Mouse (Mus musculus) midbrain, embryonic 13.5 days (tissue): Measurements from ENCODE around the gene Gm21972. TPM values are rescaled to one million over a fixed set of nuclear protein-coding genes. Genes with fewer than 3 reads are reported as not detected.

ENCODE experiments used
- ATAC-seq: fragments of 200-750 bp; cut with Nextera tagmentation; 2 replicates; pipeline ENCODE4 v1.8.0; 2017; ENCODE audit warnings: mild to moderate bottlenecking, moderate TSS enrichment, moderate library complexity
- H3K27ac ChIP-seq: fragments of 300-500 bp; sonication (generic); 2 replicates; pipeline ENCODE4 v1.5.1; 2015; ENCODE audit warnings: inconsistent platforms, mild to moderate bottlenecking, moderate library complexity
- H3K27me3 ChIP-seq: fragments of 300-500 bp; sonication (generic); 2 replicates; pipeline ENCODE4 v1.6.1; 2015; ENCODE audit warnings: mild to moderate bottlenecking, inconsistent platforms
- H3K36me3 ChIP-seq: fragments of 300-500 bp; sonication (generic); 2 replicates; pipeline ENCODE4 v1.6.1; 2015; ENCODE audit warnings: mild to moderate bottlenecking, inconsistent platforms
- H3K4me1 ChIP-seq: fragments of 300-500 bp; sonication (generic); replicated peaks from 2 replicates; pipeline ENCODE4 v1.6.1; 2015; ENCODE audit warnings: inconsistent platforms
- H3K4me2 ChIP-seq: fragments of 300-500 bp; sonication (generic); replicated peaks from 2 replicates; pipeline ENCODE4 v1.6.1; 2015; ENCODE audit warnings: moderate library complexity, mild to moderate bottlenecking, inconsistent platforms
- H3K4me3 ChIP-seq: fragments of 300-500 bp; sonication (generic); replicated peaks from 2 replicates; pipeline ENCODE4 v1.5.1; 2015; ENCODE audit warnings: mild to moderate bottlenecking, inconsistent platforms
- H3K9ac ChIP-seq: fragments of 300-500 bp; sonication (generic); replicated peaks from 2 replicates; pipeline ENCODE4 v1.6.1; 2015; ENCODE audit warnings: mild to moderate bottlenecking, inconsistent platforms
- H3K9me3 ChIP-seq: fragments of 300-500 bp; sonication (generic); 2 replicates; pipeline ENCODE4 v1.6.1; 2016; ENCODE audit warnings: mild to moderate bottlenecking, inconsistent platforms
- WGBS: fragments of 180-500 bp; shearing (Covaris S2); methylation state at CpG from one replicate; pipeline ENCODE4 v1.1.7; 2015; 5-methylcytosine and 5-hydroxymethylcytosine counted together
- polyA plus RNA-seq: library from polyadenylated mRNA; unstranded; fragments of >200 nt; fragmentation: Nextera tagmentation; extraction: Ambion mirVana; gene quantifications from 2 replicates; pipeline ENCODE4 v1.2.1, GENCODE M21; 2015

Gm21972 gene
- polyA plus RNA-seq, result 0.30 TPM in 1 of 2 replicates, not detected in the other

GRCm38 (mm10) chr1:86133337-86133736 lies at the start of gene Gm21972:
TSS of gene Gm21972 (plus strand) at chr1:86133637.
- no peak within 1 kb of the TSS for H3K4me3 ChIP-seq
- H3K27ac ChIP-seq, result no peak within 1 kb of the TSS
- H3K27me3 ChIP-seq, result no peaks in the 10 kb centered on the region
- no peak within 1 kb of the TSS for H3K4me2 ChIP-seq
- WGBS, result 98% methylated on average over 4 of the region's 4 CpGs
- H3K9me3 ChIP-seq, result no peaks in the 10 kb centered on the region
- no peaks in the 10 kb centered on the region for H3K4me1 ChIP-seq
- ATAC-seq, result no peak
- peaks cover 83% of the 10 kb centered on the region for H3K36me3 ChIP-seq
- no peak within 1 kb of the TSS for H3K9ac ChIP-seq

DNA sequence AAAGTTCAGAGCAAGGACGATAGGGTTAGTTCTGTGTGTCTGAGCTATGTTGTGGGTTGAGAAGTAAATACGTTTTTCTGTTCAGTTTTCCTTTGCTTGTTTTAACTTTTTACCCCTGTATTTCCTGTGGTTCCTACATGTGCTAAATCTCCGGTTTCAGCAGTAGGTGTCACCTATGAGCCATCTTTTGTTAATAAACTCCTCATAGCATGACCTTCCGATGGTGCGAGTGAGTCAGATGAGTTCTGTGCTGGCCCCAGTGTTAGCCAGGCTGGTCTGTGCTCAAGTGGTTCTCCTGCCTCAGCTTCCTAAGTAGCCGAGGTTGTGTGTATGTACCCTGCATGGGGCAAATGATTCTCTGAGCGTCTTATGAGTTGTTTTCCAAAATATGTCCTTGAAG lies 39.0 kb upstream of the Gm21972 start:
- 95% methylated on average over 7 of the region's 7 CpGs for WGBS

GRCm38 (mm10) chr1:86105054-86105453 lies 28.4 kb upstream of the Gm21972 start:
- H3K4me1 ChIP-seq, result no peaks in the 10 kb centered on the region
- no peak overlapping the region for H3K4me3 ChIP-seq
- no peaks in the 10 kb centered on the region for H3K9me3 ChIP-seq
- H3K4me2 ChIP-seq, result no peak overlapping the region
- peaks cover 13% of the 10 kb centered on the region; the same call in 1 of the 2 replicates for H3K36me3 ChIP-seq
- no peaks in the 10 kb centered on the region for H3K27me3 ChIP-seq
- WGBS, result 90% methylated on average over 1 of the region's 1 CpGs
- no peak overlapping the region for H3K27ac ChIP-seq
- ATAC-seq, result no peak
- no peak overlapping the region for H3K9ac ChIP-seq

More for the DNA sequence above, 39.0 kb upstream of the Gm21972 start:
- H3K9ac ChIP-seq, result no peak overlapping the region
- H3K27me3 ChIP-seq, result no peaks in the 10 kb centered on the region
- no peak for ATAC-seq
- H3K27ac ChIP-seq, result no peak overlapping the region
- H3K4me1 ChIP-seq, result no peaks in the 10 kb centered on the region
- H3K36me3 ChIP-seq, result peaks cover 72% of the 10 kb centered on the region
- no peak overlapping the region for H3K4me3 ChIP-seq
- H3K4me2 ChIP-seq, result no peak overlapping the region
- no peaks in the 10 kb centered on the region for H3K9me3 ChIP-seq

GRCm38 (mm10) chr1:86111779-86112178 lies 21.7 kb upstream of the Gm21972 start, which contains the start of gene Htr2b:
TSS of gene Htr2b (minus strand) at chr1:86111970.
- Histone ChIP-seq H3K4me3 (no peak within 1 kb of the TSS), H3K27me3 (no peaks in the 10 kb centered on the region), H3K4me2 (no peak within 1 kb of the TSS), H3K9me3 (no peaks in the 10 kb centered on the region), H3K9ac (no peak within 1 kb of the TSS), H3K27ac (no peak within 1 kb of the TSS), H3K4me1 (peaks cover 4% of the 10 kb centered on the region; the same call in 1 of the 2 replicates), H3K36me3 (peaks cover 14% of the 10 kb centered on the region; the same call in 1 of the 2 replicates)
- no peak for ATAC-seq
- 57% methylated on average over 6 of the region's 6 CpGs for WGBS

DNA sequence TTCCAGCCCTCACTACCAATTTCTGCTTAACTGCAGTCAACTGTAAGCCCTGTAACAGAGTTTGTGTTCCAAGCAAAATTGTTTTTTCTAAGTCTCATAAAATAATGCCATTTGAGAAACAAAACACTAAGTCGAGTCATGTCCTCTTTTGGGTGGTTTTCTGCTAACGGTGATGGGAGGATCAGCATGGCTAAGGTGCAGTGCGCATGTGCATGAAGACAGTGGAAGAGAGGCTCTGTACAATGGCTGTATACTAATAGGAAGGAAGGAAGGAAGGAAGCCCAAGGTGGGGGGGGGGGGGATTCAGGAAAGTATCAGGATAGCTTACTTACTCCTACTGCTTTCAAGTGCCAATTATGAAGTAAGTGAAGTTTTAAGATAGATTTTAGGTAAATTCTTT lies 19.3 kb upstream of the Gm21972 start:
- no peak for ATAC-seq
- no peak overlapping the region for H3K4me3 ChIP-seq
- H3K4me1 ChIP-seq, result peaks cover 4% of the 10 kb centered on the region; the same call in 1 of the 2 replicates
- no peaks in the 10 kb centered on the region for H3K27me3 ChIP-seq
- no peak overlapping the region for H3K9ac ChIP-seq
- H3K9me3 ChIP-seq, result no peaks in the 10 kb centered on the region
- 96% methylated on average over 3 of the region's 3 CpGs for WGBS
- no peak overlapping the region for H3K4me2 ChIP-seq
- peaks cover 28% of the 10 kb centered on the region for H3K36me3 ChIP-seq
- H3K27ac ChIP-seq, result no peak overlapping the region

- Histone ChIP-seq H3K9me3 (no peaks in the 10 kb centered on the region), H3K27ac (no peak overlapping the region), H3K36me3 (peaks cover 62% of the 10 kb centered on the region), H3K4me2 (no peak overlapping the region), H3K4me1 (no peaks in the 10 kb centered on the region), H3K27me3 (no peaks in the 10 kb centered on the region), H3K4me3 (no peak overlapping the region), H3K9ac (no peak overlapping the region)
- ATAC-seq, result no peak
- 92% methylated on average over 4 of the region's 4 CpGs for WGBS
These were observed 13.9 kb upstream of the Gm21972 start for GRCm38 (mm10) chr1:86119549-86119948.

DNA sequence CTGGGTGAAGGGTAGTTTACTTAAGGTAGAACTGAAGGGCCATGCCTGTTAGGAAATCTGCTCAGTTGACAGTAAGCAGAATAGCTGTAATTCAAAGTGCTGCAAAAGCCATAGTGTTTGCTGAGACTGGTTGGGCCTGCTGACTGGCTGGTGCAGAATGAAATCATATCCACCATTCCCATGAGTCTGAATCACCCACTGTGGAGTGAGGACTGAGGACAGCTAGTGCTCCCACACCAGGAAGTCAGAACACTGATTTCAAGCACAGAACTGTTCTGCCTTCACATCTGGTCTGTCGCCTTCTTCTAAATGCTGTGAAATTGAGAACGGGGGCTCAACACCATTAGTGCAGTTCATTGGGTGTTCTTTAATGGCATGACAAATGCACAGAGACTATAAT lies 7.4 kb upstream of the Gm21972 start:
- no peak for ATAC-seq
- Histone ChIP-seq H3K4me2 (no peak overlapping the region), H3K27ac (no peak overlapping the region), H3K36me3 (peaks cover 81% of the 10 kb centered on the region), H3K4me3 (no peak overlapping the region), H3K9me3 (no peaks in the 10 kb centered on the region), H3K9ac (no peak overlapping the region), H3K27me3 (no peaks in the 10 kb centered on the region), H3K4me1 (no peaks in the 10 kb centered on the region)
- 100% methylated on average over 2 of the region's 2 CpGs for WGBS

- Histone ChIP-seq H3K4me3 (no peak overlapping the region), H3K27ac (no peak overlapping the region), H3K27me3 (no peaks in the 10 kb centered on the region), H3K36me3 (peaks cover 84% of the 10 kb centered on the region), H3K9me3 (no peaks in the 10 kb centered on the region), H3K4me1 (no peaks in the 10 kb centered on the region), H3K9ac (no peak overlapping the region), H3K4me2 (no peak overlapping the region)
- WGBS, result 90% methylated on average over 6 of the region's 6 CpGs
- no peak for ATAC-seq
These were observed 1.9 kb downstream of the Gm21972 start for GRCm38 (mm10) chr1:86135315-86135714.

- H3K9ac ChIP-seq, result no peak overlapping the region
- no peak overlapping the region for H3K4me2 ChIP-seq
- no peak overlapping the region for H3K4me3 ChIP-seq
- no peaks in the 10 kb centered on the region for H3K4me1 ChIP-seq
- H3K27ac ChIP-seq, result no peak overlapping the region
- no peaks in the 10 kb centered on the region for H3K27me3 ChIP-seq
- H3K36me3 ChIP-seq, result peaks cover 60% of the 10 kb centered on the region
- no peak for ATAC-seq
- WGBS, result 77% methylated on average over 3 of the region's 3 CpGs
- H3K9me3 ChIP-seq, result no peaks in the 10 kb centered on the region
These were observed 7.6 kb downstream of the Gm21972 start for GRCm38 (mm10) chr1:86141081-86141480.

- peaks cover 41% of the 10 kb centered on the region for H3K36me3 ChIP-seq
- H3K9ac ChIP-seq, result no peak overlapping the region
- H3K4me3 ChIP-seq, result no peak overlapping the region
- H3K4me1 ChIP-seq, result no peaks in the 10 kb centered on the region
- no peak overlapping the region for H3K27ac ChIP-seq
- no peak for ATAC-seq
- 89% methylated on average over 4 of the region's 4 CpGs for WGBS
- H3K4me2 ChIP-seq, result no peak overlapping the region
- no peaks in the 10 kb centered on the region for H3K27me3 ChIP-seq
- no peaks in the 10 kb centered on the region for H3K9me3 ChIP-seq
These were observed 9.7 kb downstream of the Gm21972 start for GRCm38 (mm10) chr1:86143165-86143564.

DNA sequence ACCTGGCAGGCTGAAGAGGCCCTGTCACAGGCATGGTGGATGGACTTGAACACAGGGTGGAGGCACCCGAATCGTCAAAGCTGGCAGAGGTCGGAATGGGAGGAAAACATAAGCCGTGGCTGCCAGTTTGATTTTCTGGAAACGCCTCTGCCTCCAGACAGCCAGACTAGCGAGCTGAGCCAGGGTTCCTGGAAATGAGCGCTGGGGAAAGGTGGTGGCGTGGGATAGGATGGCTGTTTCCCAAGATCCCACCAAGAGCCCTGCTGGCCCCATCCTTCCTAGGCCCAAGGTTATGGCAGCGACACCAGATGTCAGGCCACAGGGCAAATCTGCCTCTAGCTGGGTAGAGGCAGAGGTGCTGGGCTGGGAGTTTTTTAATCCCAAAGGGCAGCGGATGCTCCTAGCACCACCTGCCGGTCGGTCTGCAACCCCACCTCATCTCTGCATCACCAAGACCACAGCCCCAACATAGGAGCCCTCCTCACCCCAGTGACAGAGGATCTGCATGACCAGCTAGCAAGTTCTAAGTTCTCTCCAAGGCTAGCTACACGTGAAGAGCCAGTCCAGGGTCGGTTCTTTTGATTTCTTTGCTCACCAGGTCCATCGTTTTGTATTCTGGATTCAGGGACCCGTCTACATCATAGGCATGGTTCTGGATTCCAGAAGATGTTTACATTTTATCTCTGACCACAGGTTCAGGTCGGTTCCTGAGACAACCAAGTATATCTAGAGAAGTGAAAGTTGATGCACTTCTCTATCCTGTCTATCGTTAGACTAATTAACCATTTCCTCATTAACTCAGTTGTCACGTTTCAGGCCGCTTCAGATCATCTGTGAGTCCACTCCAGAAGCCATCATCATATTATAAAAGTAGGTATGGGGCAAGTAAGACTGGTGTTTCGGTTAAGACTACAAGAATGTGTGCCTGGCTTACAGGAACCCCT lies 10.8 kb downstream of the Gm21972 start:
- no peak for ATAC-seq
- Histone ChIP-seq H3K4me3 (no peak overlapping the region), H3K27ac (no peak overlapping the region), H3K27me3 (no peaks in the 10 kb centered on the region), H3K36me3 (peaks cover 31% of the 10 kb centered on the region), H3K4me1 (no peaks in the 10 kb centered on the region), H3K9me3 (no peaks in the 10 kb centered on the region), H3K4me2 (no peak overlapping the region), H3K9ac (no peak overlapping the region)
- whole genome bisulfite sequencing, result 78% methylated on average over 21 of the region's 21 CpGs

DNA sequence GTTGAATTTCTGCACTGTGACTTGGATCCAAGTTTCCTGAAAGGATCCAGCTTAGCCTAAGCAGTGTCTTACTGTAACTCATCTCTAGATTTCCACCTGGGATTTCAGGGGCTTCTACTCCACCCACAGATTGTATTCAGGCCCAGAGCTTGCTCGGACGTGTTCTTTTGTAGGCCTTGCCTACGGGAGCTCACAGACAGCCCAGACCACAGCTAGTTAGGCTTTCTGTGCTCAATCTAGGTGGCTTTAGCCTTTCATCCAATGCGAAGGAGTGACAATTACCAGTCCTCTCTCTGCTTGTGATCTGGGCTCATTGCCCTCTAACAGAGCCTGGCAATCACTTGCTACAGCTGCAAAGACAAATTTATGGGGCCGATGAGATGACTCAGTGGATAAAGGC lies 12.9 kb downstream of the Gm21972 start:
- Histone ChIP-seq H3K27ac (no peak overlapping the region), H3K4me1 (no peaks in the 10 kb centered on the region)

More for the DNA sequence above, 12.9 kb downstream of the Gm21972 start:
- Histone ChIP-seq H3K27me3 (no peaks in the 10 kb centered on the region), H3K4me3 (no peak overlapping the region), H3K4me2 (no peak overlapping the region), H3K9ac (no peak overlapping the region), H3K36me3 (peaks cover 13% of the 10 kb centered on the region; the same call in 1 of the 2 replicates), H3K9me3 (no peaks in the 10 kb centered on the region)
- 87% methylated on average over 5 of the region's 5 CpGs for WGBS
- no peak for ATAC-seq
